Mouse (Mus musculus): ENCODE measurements around the gene Gabrp. TPM values are rescaled to one million over a fixed set of nuclear protein-coding genes. Genes with fewer than 3 reads are reported as not detected.

Gene Gabrp
- polyA plus RNA-seq, 1 experiment from 2014 or later, result 0.22 TPM

Other genes starting within 250 kb of the Gabrp start
- 3.0 and 3.1 TPM in 2 replicates for gene Ranbp17, start 65.2 kb downstream of the Gabrp start, polyA plus RNA-seq (2015; fragmentation: Nextera tagmentation; extraction: Ambion mirVana)
- gene D130052B06Rik, start 20.3 kb upstream of the Gabrp start, polyA plus RNA-seq (2015; fragmentation: Nextera tagmentation; extraction: Ambion mirVana), result not detected in 2 replicates

Data from heart, embryonic 16.5 days (tissue).